Mouse (Mus musculus): ENCODE measurements around the gene Tead1. TPM values are rescaled to one million over a fixed set of nuclear protein-coding genes. Genes with fewer than 3 reads are reported as not detected.

The Tead1 gene
- polyA plus RNA-seq, 1 experiment from 2014 or later, result 15.9 TPM

DNA sequence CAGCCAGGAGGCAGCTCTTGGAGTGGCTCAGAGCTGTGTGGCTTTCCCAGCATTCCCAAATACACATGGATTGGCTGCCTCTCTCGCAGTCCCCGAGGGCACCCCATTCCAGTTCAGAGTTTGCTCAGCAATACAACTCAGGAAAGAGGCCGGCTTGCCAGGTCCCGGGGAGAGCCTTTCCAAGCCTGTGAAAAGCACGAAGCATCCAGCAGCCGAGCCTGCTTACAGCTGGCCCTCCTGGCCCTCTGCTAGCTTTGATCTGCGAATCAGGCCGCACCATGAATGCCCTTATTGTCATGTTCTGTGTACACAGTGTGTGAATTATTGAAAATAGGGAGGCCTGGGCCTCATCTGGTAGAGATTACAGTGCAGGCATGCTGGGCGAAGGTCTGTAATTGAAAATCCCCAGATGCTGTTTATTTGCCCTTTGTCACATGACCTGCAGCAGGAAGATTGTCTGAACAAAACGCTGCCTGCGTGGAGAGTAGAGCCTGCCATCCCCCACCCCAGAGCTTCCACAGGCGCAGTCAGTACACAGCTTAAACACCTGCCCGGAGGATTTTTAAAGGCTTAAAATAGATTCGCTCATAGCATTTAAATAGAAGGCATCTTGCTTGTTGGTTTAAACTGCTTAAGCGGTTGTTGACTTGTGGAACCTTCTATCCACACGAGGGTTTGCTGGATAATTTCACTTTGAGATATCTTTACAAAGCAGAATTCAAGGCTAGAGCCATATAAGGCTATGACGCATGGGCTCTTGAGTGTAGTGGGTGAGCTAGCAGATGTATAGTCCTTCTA, 147.2 kb downstream of the Tead1 start:
- H3K4me3 ChIP-seq (replicated peaks), result no peak overlapping the region
- 0 out of 2 replicates have a peak overlapping the region, but pooled peaks have one; percentile 4 for H3K9ac ChIP-seq (replicated peaks)
- peak; percentile 70 for ATAC-seq (ENCODE audit: low FRiP score)
- peaks cover 64% of the 10 kb centered on the region for H3K4me1 ChIP-seq
- no peaks in the 10 kb centered on the region for H3K9me3 ChIP-seq (replicated peaks)
- H3K4me2 ChIP-seq, result peak overlapping the region; percentile 32
- 10% methylated on average over 17 of the region's 17 CpGs for WGBS
- peak overlapping the region; percentile 83 for H3K27ac ChIP-seq (replicated peaks)
- H3K36me3 ChIP-seq, result no peaks in the 10 kb centered on the region
- H3K27me3 ChIP-seq (replicated peaks), result no peaks in the 10 kb centered on the region

- H3K4me1 ChIP-seq, result peaks cover 50% of the 10 kb centered on the region
- H3K27ac ChIP-seq (replicated peaks), result no peak overlapping the region
- no peaks in the 10 kb centered on the region for H3K27me3 ChIP-seq (replicated peaks)
- H3K4me3 ChIP-seq (replicated peaks), result no peak overlapping the region
- 66% methylated on average over 10 of the region's 10 CpGs for WGBS
- H3K9me3 ChIP-seq (replicated peaks), result no peaks in the 10 kb centered on the region
- H3K4me2 ChIP-seq, result no peak overlapping the region
- H3K36me3 ChIP-seq, result no peaks in the 10 kb centered on the region
- no peak overlapping the region for H3K9ac ChIP-seq (replicated peaks)
- no peak for ATAC-seq (ENCODE audit: low FRiP score)
These were observed 149.0 kb downstream of the Tead1 start for GRCm38 (mm10) chr7:112828016-112828695.

GRCm38 (mm10) chr7:112828696-112829022, 149.5 kb downstream of the Tead1 start:
- Histone ChIP-seq H3K27me3 (replicated peaks) (no peaks in the 10 kb centered on the region), H3K4me3 (replicated peaks) (no peak overlapping the region), H3K4me2 (no peak overlapping the region), H3K36me3 (no peaks in the 10 kb centered on the region), H3K27ac (replicated peaks) (no peak overlapping the region), H3K9me3 (replicated peaks) (no peaks in the 10 kb centered on the region), H3K4me1 (peaks cover 45% of the 10 kb centered on the region), H3K9ac (replicated peaks) (no peak overlapping the region)
- no peak for ATAC-seq (ENCODE audit: low FRiP score)

DNA sequence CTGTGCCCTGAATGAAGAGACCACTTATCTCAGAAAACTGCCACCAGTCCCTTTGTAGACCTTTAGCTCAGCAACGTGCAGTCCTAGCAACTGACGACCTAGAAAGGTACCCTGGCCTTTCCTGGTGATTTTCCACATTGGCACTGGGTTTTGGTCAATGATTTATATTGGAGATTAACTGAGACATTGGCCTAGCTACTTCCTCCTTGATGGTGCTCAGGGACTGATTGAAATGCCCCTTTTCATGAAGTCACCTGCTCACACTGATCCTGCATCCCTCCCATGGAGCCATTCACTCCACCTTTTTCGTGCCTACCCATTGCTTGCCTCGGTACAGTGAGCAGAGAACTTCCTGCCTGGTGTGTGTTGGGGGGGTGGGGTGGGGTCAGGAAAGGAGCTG, 151.8 kb downstream of the Tead1 start:
- H3K4me1 ChIP-seq, result peaks cover 33% of the 10 kb centered on the region
- no peaks in the 10 kb centered on the region for H3K27me3 ChIP-seq (replicated peaks)

DNA sequence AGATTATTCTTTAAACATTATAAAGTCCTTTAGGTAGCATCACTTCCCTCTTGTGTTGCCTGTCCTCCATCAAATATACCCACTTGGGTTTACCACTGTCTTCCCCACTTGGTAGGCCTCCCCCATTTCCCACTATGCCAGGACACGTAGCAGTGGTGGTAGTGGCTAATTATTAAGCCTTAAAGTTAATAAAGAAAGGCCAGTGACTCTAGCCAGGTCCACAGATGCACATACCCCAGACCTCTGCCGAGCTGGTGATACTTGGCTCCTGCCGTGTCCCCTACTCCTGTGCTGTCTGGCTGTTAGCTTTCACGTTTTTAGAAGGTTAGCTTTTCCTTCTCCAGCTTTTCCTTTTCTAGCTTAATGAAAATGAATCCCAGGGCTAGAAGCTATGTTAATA, 152.3 kb downstream of the Tead1 start:
- H3K9me3 ChIP-seq (replicated peaks), result no peaks in the 10 kb centered on the region
- H3K4me2 ChIP-seq, result no peak overlapping the region
- WGBS, result 67% methylated on average over 4 of the region's 4 CpGs
- no peak for ATAC-seq (ENCODE audit: low FRiP score)
- H3K27me3 ChIP-seq (replicated peaks), result no peaks in the 10 kb centered on the region
- peaks cover 32% of the 10 kb centered on the region for H3K4me1 ChIP-seq
- no peak overlapping the region for H3K4me3 ChIP-seq (replicated peaks)
- H3K9ac ChIP-seq (replicated peaks), result no peak overlapping the region
- H3K27ac ChIP-seq (replicated peaks), result no peak overlapping the region
- H3K36me3 ChIP-seq, result no peaks in the 10 kb centered on the region

More for the DNA sequence above, 151.8 kb downstream of the Tead1 start:
- H3K36me3 ChIP-seq, result no peaks in the 10 kb centered on the region
- 68% methylated on average over 4 of the region's 4 CpGs for WGBS
- no peak overlapping the region for H3K27ac ChIP-seq (replicated peaks)
- no peak overlapping the region for H3K4me3 ChIP-seq (replicated peaks)
- H3K4me2 ChIP-seq, result no peak overlapping the region
- ATAC-seq (ENCODE audit: low FRiP score), result no peak
- no peaks in the 10 kb centered on the region for H3K9me3 ChIP-seq (replicated peaks)
- no peak overlapping the region for H3K9ac ChIP-seq (replicated peaks)

DNA sequence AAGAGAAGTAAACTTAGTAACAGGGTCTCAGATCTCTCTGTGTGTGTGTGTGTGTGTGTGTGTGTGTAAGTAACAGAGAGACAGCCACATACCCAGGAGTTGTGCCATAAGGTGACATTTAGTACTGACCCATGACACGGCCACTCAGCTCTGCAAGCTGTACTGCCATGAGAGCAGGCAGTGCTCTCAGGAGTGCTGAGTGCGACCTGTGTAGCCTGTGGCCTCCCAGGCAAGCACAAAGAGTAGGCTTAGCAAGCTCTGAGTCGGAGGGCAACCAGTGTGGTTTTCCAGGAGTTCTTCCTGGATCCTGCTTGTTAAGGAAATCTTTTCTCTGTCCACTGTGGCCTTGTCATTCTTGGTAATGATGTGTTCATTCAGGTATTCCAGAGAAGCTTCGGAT, 154.0 kb downstream of the Tead1 start:
- Histone ChIP-seq H3K27ac (replicated peaks) (no peak overlapping the region), H3K36me3 (no peaks in the 10 kb centered on the region), H3K4me2 (no peak overlapping the region), H3K27me3 (replicated peaks) (no peaks in the 10 kb centered on the region), H3K4me3 (replicated peaks) (no peak overlapping the region), H3K9me3 (replicated peaks) (no peaks in the 10 kb centered on the region), H3K9ac (replicated peaks) (no peak overlapping the region), H3K4me1 (peaks cover 15% of the 10 kb centered on the region)
- ATAC-seq (ENCODE audit: low FRiP score), result no peak
- 86% methylated on average over 4 of the region's 4 CpGs for WGBS

DNA sequence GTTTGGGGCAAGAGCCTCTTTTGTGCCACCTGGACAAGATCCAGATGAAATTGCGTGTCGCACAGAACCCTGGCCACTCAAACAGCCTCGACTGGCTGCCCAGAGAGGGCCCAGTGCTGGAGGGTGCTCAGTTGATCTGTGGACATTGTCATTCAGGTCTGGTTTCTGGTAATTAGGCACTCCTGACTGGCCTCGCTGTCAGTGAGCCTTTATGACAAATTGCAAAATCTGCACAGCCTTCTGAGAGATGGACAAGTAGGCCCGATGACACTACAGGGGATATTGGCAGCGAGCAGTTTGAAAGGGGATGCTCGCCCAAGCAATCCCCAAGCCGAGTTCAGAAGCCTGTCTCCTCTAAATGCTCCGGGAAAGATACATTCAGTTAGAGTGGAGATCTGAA, 157.0 kb downstream of the Tead1 start:
- no peak for ATAC-seq (ENCODE audit: low FRiP score)
- Histone ChIP-seq H3K27me3 (replicated peaks) (no peaks in the 10 kb centered on the region), H3K9me3 (replicated peaks) (no peaks in the 10 kb centered on the region), H3K27ac (replicated peaks) (0 out of 2 replicates have a peak overlapping the region, but pooled peaks have one; percentile 18), H3K4me3 (replicated peaks) (no peak overlapping the region), H3K4me1 (peaks cover 29% of the 10 kb centered on the region), H3K4me2 (no peak overlapping the region), H3K9ac (replicated peaks) (no peak overlapping the region), H3K36me3 (no peaks in the 10 kb centered on the region)
- WGBS, result 76% methylated on average over 9 of the region's 9 CpGs

GRCm38 (mm10) chr7:112838131-112838530, 159.0 kb downstream of the Tead1 start:
- no peak for ATAC-seq (ENCODE audit: low FRiP score)
- H3K4me3 ChIP-seq (replicated peaks), result no peak overlapping the region
- no peak overlapping the region for H3K4me2 ChIP-seq

DNA sequence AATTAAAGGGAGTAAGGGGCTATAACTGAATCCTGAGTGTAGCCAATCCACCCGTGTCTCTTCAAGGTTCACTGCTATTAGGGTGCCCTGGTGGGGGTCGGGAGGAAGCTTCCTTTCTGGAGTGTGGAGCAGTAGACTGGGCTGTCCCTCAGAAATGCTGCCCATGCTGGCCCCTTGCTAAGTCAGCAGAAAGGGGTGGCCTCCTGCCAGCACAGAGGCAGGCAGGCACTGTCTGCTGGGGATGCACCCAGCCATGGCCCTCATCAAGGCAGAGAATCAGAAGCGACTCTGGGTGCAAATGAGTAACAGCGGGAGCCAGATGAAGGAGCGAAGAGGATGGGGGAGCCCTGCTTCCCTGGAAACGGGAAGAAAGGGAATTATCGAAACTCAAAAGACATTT, 161.2 kb downstream of the Tead1 start:
- peak; percentile 49; the same call in 1 of the 2 replicates for ATAC-seq (ENCODE audit: low FRiP score)
- H3K9ac ChIP-seq (replicated peaks), result no peak overlapping the region
- H3K27me3 ChIP-seq (replicated peaks), result no peaks in the 10 kb centered on the region
- no peak overlapping the region for H3K4me2 ChIP-seq
- 17% methylated on average over 7 of the region's 7 CpGs for WGBS
- no peak overlapping the region for H3K4me3 ChIP-seq (replicated peaks)
- H3K9me3 ChIP-seq (replicated peaks), result no peaks in the 10 kb centered on the region
- no peaks in the 10 kb centered on the region for H3K36me3 ChIP-seq
- peak overlapping the region; percentile 75 for H3K27ac ChIP-seq (replicated peaks)
- H3K4me1 ChIP-seq, result peaks cover 39% of the 10 kb centered on the region

More at GRCm38 (mm10) chr7:112838131-112838530, 159.0 kb downstream of the Tead1 start:
- WGBS, result 88% methylated on average over 6 of the region's 6 CpGs
- Histone ChIP-seq H3K4me1 (peaks cover 40% of the 10 kb centered on the region), H3K36me3 (no peaks in the 10 kb centered on the region), H3K27me3 (replicated peaks) (no peaks in the 10 kb centered on the region), H3K27ac (replicated peaks) (no peak overlapping the region), H3K9ac (replicated peaks) (no peak overlapping the region), H3K9me3 (replicated peaks) (no peaks in the 10 kb centered on the region)

- Histone ChIP-seq H3K27ac (replicated peaks) (peak overlapping the region; percentile 75), H3K4me1 (peaks cover 34% of the 10 kb centered on the region), H3K4me2 (no peak overlapping the region), H3K9me3 (replicated peaks) (no peaks in the 10 kb centered on the region), H3K36me3 (no peaks in the 10 kb centered on the region), H3K4me3 (replicated peaks) (no peak overlapping the region), H3K27me3 (replicated peaks) (no peaks in the 10 kb centered on the region), H3K9ac (replicated peaks) (no peak overlapping the region)
- 26% methylated on average over 8 of the region's 8 CpGs for WGBS
- ATAC-seq (ENCODE audit: low FRiP score), result peak; percentile 19; the same call in 1 of the 2 replicates
These were observed 161.8 kb downstream of the Tead1 start for GRCm38 (mm10) chr7:112840890-112841289.

GRCm38 (mm10) chr7:112841484-112841883, 162.4 kb downstream of the Tead1 start:
- peak overlapping the region; percentile 26 for H3K4me3 ChIP-seq (replicated peaks)
- H3K27me3 ChIP-seq (replicated peaks), result no peaks in the 10 kb centered on the region
- ATAC-seq (ENCODE audit: low FRiP score), result peak; percentile 40; the same call in 1 of the 2 replicates
- H3K9ac ChIP-seq (replicated peaks), result no peak overlapping the region
- H3K9me3 ChIP-seq (replicated peaks), result no peaks in the 10 kb centered on the region
- WGBS, result 9% methylated on average over 8 of the region's 8 CpGs
- H3K4me1 ChIP-seq, result peaks cover 30% of the 10 kb centered on the region
- H3K36me3 ChIP-seq, result no peaks in the 10 kb centered on the region
- peak overlapping the region; percentile 53 for H3K4me2 ChIP-seq
- peak overlapping the region; percentile 75 for H3K27ac ChIP-seq (replicated peaks)

DNA sequence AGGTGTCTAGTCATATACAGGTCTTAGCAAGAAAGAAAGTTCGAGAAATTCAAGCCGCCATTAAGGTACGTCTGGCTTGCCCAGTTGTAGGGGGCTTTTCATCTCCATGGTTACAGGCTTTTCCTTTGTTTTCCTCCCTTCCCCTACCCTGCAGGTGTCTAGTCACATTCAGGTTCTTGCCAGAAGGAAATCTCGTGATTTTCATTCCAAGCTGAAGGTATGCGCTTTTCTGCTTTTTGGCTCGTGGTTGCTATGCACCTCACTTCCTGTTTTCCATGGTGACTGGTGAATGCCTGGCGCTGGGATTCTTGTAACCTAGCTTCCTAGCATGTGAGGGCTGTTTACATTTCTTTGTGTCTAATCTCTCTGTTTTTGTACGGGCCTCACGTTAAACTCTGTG, 162.8 kb downstream of the Tead1 start:
- Histone ChIP-seq H3K27ac (replicated peaks) (peak overlapping the region; percentile 75), H3K4me2 (peak overlapping the region; percentile 53), H3K9me3 (replicated peaks) (no peaks in the 10 kb centered on the region), H3K27me3 (replicated peaks) (no peaks in the 10 kb centered on the region), H3K9ac (replicated peaks) (no peak overlapping the region), H3K36me3 (no peaks in the 10 kb centered on the region), H3K4me3 (replicated peaks) (peak overlapping the region; percentile 26), H3K4me1 (peaks cover 30% of the 10 kb centered on the region)
- 7% methylated on average over 9 of the region's 9 CpGs for WGBS
- ATAC-seq (ENCODE audit: low FRiP score), result peak; percentile 79

Data from neural tube, embryonic 15.5 days (tissue).